Mouse (Mus musculus): ENCODE results near the gene Ccnh.
"Not testable (repeated sequence)": the region's sequence is repeated elsewhere in the genome, so short reads cannot be mapped to it uniquely, and the experiment has no call there.

Ccnh gene

GRCm38 (mm10) chr13:85188903-85189643 is at the start of gene Ccnh:
Gene Ccnh, plus strand, starts transcription at chr13:85189408.
- DNase-seq, result peak; percentile 95

DNA sequence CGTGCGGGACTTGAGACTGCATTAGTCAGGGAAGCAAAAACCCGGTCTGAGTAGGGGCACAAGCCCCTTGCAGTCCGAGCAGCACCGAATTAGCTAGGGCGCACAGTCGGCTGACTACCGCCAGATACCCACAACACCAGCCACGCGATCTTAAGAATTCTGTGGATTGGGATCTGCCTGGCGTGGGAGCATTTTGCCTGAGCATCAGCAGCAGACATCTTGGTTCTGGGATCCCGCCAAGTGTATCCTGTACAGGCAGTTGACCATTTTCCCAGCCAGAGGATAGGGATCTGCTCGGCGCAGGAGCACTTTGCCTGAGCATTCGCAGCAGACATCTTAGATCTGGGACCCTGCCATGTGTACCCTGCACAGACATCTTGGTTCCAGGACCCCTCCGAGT is 45.8 kb upstream of the Ccnh start:
- DNase-seq, result not testable (repeated sequence)

GRCm38 (mm10) chr13:85146471-85146870 is 42.7 kb upstream of the Ccnh start:
- DNase-seq, result no peak

DNA sequence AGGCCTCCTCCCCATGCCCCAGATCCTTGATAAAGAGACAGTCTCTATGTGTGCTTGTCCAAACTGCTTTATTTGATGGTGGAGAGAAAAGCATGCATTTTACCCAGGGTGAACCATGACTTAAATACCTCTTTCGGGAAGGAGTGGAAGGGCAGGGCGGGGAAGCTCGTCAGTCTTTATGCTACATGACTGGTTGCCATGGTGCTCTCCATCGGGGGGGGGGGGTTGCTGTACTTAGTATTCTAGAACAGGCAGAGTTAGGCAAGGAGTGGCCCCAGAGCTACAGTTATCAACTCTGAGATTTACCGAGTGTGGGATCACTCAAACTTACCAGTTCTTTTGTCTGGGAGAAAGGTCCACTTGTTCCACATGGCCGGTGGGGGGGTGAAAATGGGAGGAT is 34.5 kb upstream of the Ccnh start:
- DNase-seq, result no peak

GRCm38 (mm10) chr13:85159971-85160370 is 29.2 kb upstream of the Ccnh start:
- no peak for DNase-seq

DNA sequence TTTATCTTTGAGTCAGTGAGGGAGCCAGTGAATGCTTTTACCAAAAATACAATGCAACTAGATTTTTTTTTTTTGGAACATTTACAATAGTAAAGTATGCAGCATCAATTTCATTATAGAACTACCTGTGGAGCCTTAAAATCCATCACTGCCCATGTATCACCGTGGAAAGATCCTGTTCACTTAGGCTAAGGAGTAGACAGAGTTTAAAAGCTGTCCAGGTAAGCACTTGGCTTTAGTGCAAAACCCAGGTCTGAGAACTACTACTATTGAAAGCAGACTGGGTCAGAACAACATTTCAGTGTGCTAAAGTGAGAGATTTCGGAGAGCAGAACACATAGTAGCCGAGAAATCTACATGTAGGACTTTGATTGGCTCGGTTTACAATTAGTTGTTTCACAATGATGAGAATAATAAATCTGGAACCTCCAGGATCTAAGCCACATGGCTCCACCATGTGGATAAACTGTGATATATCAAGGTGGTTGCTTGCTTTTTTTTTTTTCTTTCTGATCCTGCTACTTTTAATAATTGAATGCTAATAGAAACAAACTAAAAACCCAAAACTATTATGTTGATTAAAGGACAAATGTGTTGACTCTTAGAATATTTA is 24.6 kb upstream of the Ccnh start:
- DNase-seq, result no peak

DNA sequence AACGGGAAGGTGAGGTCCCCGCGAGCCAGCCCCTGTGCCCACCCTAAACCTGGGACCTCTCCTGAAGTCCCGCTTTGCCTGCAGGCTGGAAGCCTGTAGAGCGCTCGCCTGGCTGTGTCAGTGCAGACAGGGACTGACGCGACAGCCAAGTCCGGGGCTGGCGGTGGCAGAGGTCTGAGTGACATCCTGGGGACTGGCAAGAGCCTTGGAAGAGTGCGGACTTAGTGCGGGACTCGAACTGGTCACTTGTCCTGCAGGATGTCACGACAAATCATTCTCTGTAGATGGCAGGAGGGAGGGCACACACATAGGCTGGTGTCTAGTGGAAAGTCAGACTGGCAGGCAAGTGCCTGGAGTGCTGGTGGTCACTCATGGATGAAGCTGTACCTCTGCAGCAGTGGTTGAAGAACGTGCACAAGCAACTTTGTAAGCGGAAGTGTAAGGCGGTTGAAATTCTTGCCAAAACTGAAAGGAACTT is 475 bp downstream of the Ccnh start:
- DNase-seq, result no peak

DNA sequence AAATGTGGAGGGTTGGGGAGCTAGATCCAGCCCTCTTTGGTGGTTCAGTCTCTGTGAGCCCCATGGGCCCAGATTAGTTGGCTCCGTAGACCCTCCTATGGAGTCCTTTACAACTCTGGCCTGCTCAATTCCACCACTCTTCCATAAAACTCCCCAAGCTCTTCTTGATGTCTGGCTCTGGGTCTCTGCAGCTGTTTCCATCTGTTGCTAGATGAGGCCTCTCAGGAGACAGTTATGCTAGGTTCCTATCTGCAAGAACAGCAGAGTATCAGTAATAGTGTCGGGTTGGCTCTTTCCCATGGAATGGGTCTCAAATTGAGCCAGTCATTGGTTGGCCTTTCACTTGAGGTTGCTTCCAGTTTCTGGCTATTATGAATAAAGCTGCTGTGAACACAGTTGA is 2.0 kb downstream of the Ccnh start:
- no peak for DNase-seq

- DNase-seq, result no peak
Observed at GRCm38 (mm10) chr13:85207493-85207892, 18.3 kb downstream of the Ccnh start.

GRCm38 (mm10) chr13:85208656-85209055 is 19.4 kb downstream of the Ccnh start:
- no peak for DNase-seq

- DNase-seq, result no peak
Observed at GRCm38 (mm10) chr13:85210353-85210752, 21.1 kb downstream of the Ccnh start.

DNA sequence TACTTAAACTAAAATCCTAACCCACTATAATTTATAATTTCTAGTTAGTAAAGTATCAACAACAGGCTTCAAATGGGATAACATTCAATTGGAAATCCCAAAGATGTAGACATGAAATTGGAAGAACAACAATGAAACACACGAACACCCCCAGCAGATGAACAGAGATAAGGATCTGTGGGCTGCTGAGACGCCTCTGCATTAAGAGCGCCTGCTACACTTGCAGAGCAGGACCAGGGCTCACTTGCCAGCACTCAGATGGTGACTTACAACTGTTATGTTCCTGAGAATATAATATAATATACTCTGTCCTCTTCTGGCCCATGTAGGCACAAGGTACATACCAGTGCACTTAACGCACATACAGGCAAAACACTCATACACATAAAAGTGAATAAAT is 29.4 kb downstream of the Ccnh start:
- DNase-seq, result no peak

- peak; percentile 23 for DNase-seq
Observed at GRCm38 (mm10) chr13:85238760-85239159, 49.6 kb downstream of the Ccnh start.
